Mouse (Mus musculus) G1E (cell line): Measurements from ENCODE around the gene Slc2a8.

Experiments used
- CTCF ChIP-seq: IDR thresholded peaks from 2 replicates; pipeline ENCODE4 v1.5.1; 2012; ENCODE audit warnings: low read depth, low read length, inconsistent platforms, mixed read lengths
- GATA1 ChIP-seq: IDR thresholded peaks from 2 replicates; pipeline ENCODE4 v1.6.1; 2012; ENCODE audit warnings: borderline replicate concordance, low read length, inconsistent platforms, mixed read lengths
- GATA2 ChIP-seq: IDR thresholded peaks from 2 replicates; pipeline ENCODE4 v1.6.1; 2012; ENCODE audit warnings: low read depth, low read length, inconsistent platforms, borderline replicate concordance
- POLR2AphosphoS5 ChIP-seq: IDR thresholded peaks from 2 replicates; pipeline ENCODE4 v1.6.1; 2012; ENCODE audit warnings: low read depth, low read length, inconsistent platforms; ENCODE audit not compliant: insufficient replicate concordance

DNA sequence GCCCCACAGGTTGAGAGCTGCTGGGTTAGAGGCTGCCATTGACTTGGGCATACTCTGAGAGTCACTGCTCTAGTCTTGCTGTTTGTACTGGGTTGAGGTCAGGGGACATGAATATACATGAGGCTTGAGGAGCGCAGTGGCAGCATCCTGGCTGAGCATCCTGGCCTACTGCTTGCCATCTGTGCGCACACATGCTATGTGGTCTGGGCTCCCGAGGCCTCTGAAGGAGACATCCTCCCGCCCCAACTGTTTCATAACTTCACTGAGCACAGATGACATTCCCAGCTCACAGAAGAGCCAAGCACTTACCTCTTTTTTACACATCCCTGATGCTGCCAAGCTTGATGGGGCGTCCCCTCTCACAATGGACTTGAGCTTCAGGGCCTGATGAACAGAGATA lies 33.0 kb upstream of the Slc2a8 start:
- no peak for TF ChIP-seq CTCF
- no peak for TF ChIP-seq POLR2AphosphoS5
- no peak for TF ChIP-seq GATA1
- no peak for TF ChIP-seq GATA2
